Mouse (Mus musculus) B cell, adult 2 months (primary cell): ENCODE results near the gene Ahr.
A peak's percentile ranks its signal among the peaks of the same experiment; 100 is the strongest.

Experiments used
- DNase-seq, 2 experiments: peaks; one replicate each; pipeline ENCODE4 v3.0.0; 2022

Ahr gene

GRCm38 (mm10) chr12:35534754-35535236, at the start of gene Ahr:
Ahr (minus strand) TSS chr12:35535038.
- DNase-seq: peak; percentile 80 to 81

- DNase-seq: no peak
Observed at GRCm38 (mm10) chr12:35578826-35579225, 44.0 kb upstream of the Ahr start.

- DNase-seq: no peak
Observed at GRCm38 (mm10) chr12:35576107-35576506, 41.3 kb upstream of the Ahr start.

GRCm38 (mm10) chr12:35573713-35574112, 38.9 kb upstream of the Ahr start:
- no peak for DNase-seq

- DNase-seq: no peak
Observed at GRCm38 (mm10) chr12:35562826-35563225, 28.0 kb upstream of the Ahr start.

GRCm38 (mm10) chr12:35558868-35559267, 24.0 kb upstream of the Ahr start:
- DNase-seq: no peak

- DNase-seq: no peak
Observed at GRCm38 (mm10) chr12:35555925-35556324, 21.1 kb upstream of the Ahr start.

- DNase-seq: no peak
Observed at GRCm38 (mm10) chr12:35554309-35554708, 19.5 kb upstream of the Ahr start.

- DNase-seq: peak; percentile 24 to 29
Observed at GRCm38 (mm10) chr12:35553174-35553573, 18.3 kb upstream of the Ahr start.

GRCm38 (mm10) chr12:35550299-35550698, 15.5 kb upstream of the Ahr start:
- DNase-seq: no peak

- DNase-seq: no peak
Observed at GRCm38 (mm10) chr12:35542836-35543235, 8.0 kb upstream of the Ahr start.

GRCm38 (mm10) chr12:35538843-35539242, 4.0 kb upstream of the Ahr start:
- no peak for DNase-seq

- DNase-seq: peak; percentile 43 to 52
Observed at GRCm38 (mm10) chr12:35534114-35534753, 604 bp downstream of the Ahr start.

GRCm38 (mm10) chr12:35533748-35534113, 1.1 kb downstream of the Ahr start:
- DNase-seq: no peak

- no peak for DNase-seq
Observed at GRCm38 (mm10) chr12:35533133-35533532, 1.7 kb downstream of the Ahr start.

GRCm38 (mm10) chr12:35532151-35532550, 2.7 kb downstream of the Ahr start:
- peak; percentile 86 to 88 for DNase-seq

- no peak for DNase-seq
Observed at GRCm38 (mm10) chr12:35530587-35530986, 4.3 kb downstream of the Ahr start.

GRCm38 (mm10) chr12:35527429-35527828, 7.4 kb downstream of the Ahr start:
- DNase-seq: no peak

GRCm38 (mm10) chr12:35522585-35523103, 12.2 kb downstream of the Ahr start:
- DNase-seq: no peak

GRCm38 (mm10) chr12:35515621-35516020, 19.2 kb downstream of the Ahr start:
- no peak for DNase-seq

GRCm38 (mm10) chr12:35514671-35515070, 20.2 kb downstream of the Ahr start:
- DNase-seq: no peak

GRCm38 (mm10) chr12:35510711-35511110, 24.1 kb downstream of the Ahr start:
- no peak for DNase-seq

GRCm38 (mm10) chr12:35506383-35506782, 28.5 kb downstream of the Ahr start:
- no peak for DNase-seq

GRCm38 (mm10) chr12:35504081-35504480, 30.8 kb downstream of the Ahr start:
- DNase-seq: no peak

- DNase-seq: no peak
Observed at GRCm38 (mm10) chr12:35503586-35503985, 31.3 kb downstream of the Ahr start.
